Mouse (Mus musculus) spleen, embryonic (tissue): Measurements from ENCODE around the gene Lman2l.

Source experiments
- CTCF ChIA-PET: fragments of 350-600 bp; sonication (Branson Sonifier 250); formaldehyde crosslinking; loops from one replicate; lab custom pipeline; 2022; lab: Charles Lee

The Lman2l gene

GRCm38 (mm10) chr1:36461829-36462228 is 16.8 kb upstream of the Lman2l start:
- CTCF ChIA-PET: no interaction called here

GRCm38 (mm10) chr1:36458169-36458568 is 13.1 kb upstream of the Lman2l start:
- CTCF ChIA-PET: no interaction called here

GRCm38 (mm10) chr1:36457388-36458014 is 12.4 kb upstream of the Lman2l start:
- CTCF ChIA-PET: no interaction called here

GRCm38 (mm10) chr1:36454055-36454815 is 9.2 kb upstream of the Lman2l start:
- CTCF ChIA-PET: interaction anchor here (0.5 to 0.6 kb wide), 2 partner anchors 90 to 155 kb away, joined by 4 read pairs; no protein-coding TSS in a partner anchor

- CTCF ChIA-PET: interaction anchor here (0.5 kb wide), 1 partner anchor 17 kb away, joined by 4 read pairs; no protein-coding TSS in a partner anchor
Measured at GRCm38 (mm10) chr1:36446841-36447240, 1.8 kb upstream of the Lman2l start.

GRCm38 (mm10) chr1:36446106-36446824 is 1.2 kb upstream of the Lman2l start:
- CTCF ChIA-PET: interaction anchor here (0.5 kb wide), 1 partner anchor 17 kb away, joined by 4 read pairs; no protein-coding TSS in a partner anchor

GRCm38 (mm10) chr1:36445508-36445907 is 437 bp upstream of the Lman2l start:
- CTCF ChIA-PET: interaction anchor here (0.6 kb wide), 1 partner anchor 29 kb away, joined by 3 read pairs; no protein-coding TSS in a partner anchor

- CTCF ChIA-PET: no interaction called here
Measured at GRCm38 (mm10) chr1:36441101-36441500, 4.0 kb downstream of the Lman2l start.

- CTCF ChIA-PET: interaction anchor here (0.6 kb wide), 1 partner anchor 1030 kb away, joined by 4 read pairs; no protein-coding TSS in a partner anchor
Measured at GRCm38 (mm10) chr1:36437223-36437622, 7.8 kb downstream of the Lman2l start.

- CTCF ChIA-PET: no interaction called here
Measured at GRCm38 (mm10) chr1:36436515-36436914, 8.6 kb downstream of the Lman2l start.

- CTCF ChIA-PET: no interaction called here
Measured at GRCm38 (mm10) chr1:36435071-36435470, 10.0 kb downstream of the Lman2l start.

GRCm38 (mm10) chr1:36433616-36434015 is 11.5 kb downstream of the Lman2l start:
- CTCF ChIA-PET: no interaction called here

GRCm38 (mm10) chr1:36432999-36433398 is 12.1 kb downstream of the Lman2l start:
- CTCF ChIA-PET: no interaction called here

GRCm38 (mm10) chr1:36429511-36429910 is 15.6 kb downstream of the Lman2l start:
- CTCF ChIA-PET: no interaction called here

- CTCF ChIA-PET: no interaction called here
Measured at GRCm38 (mm10) chr1:36404531-36404930, 40.5 kb downstream of the Lman2l start.

- CTCF ChIA-PET: no interaction called here
Measured at GRCm38 (mm10) chr1:36401509-36401908, 43.6 kb downstream of the Lman2l start.

- CTCF ChIA-PET: no interaction called here
Measured at GRCm38 (mm10) chr1:36397041-36397440, 48.0 kb downstream of the Lman2l start.

GRCm38 (mm10) chr1:36379582-36379981 is 65.5 kb downstream of the Lman2l start:
- CTCF ChIA-PET: no interaction called here

- CTCF ChIA-PET: interaction anchor here (0.6 kb wide), 1 partner anchor 1924 kb away, joined by 3 read pairs; no protein-coding TSS in a partner anchor
Measured at GRCm38 (mm10) chr1:36378880-36379279, 66.2 kb downstream of the Lman2l start.

- CTCF ChIA-PET: no interaction called here
Measured at GRCm38 (mm10) chr1:36371934-36372845, 72.9 kb downstream of the Lman2l start, which contains the start of gene Fer1l5. Gene Fer1l5, plus strand, starts transcription at chr1:36372291.

- CTCF ChIA-PET: no interaction called here
Measured at GRCm38 (mm10) chr1:36370918-36371317, 74.2 kb downstream of the Lman2l start.
